Mouse (Mus musculus): Measurements from ENCODE around the gene Fzd7.

DNA sequence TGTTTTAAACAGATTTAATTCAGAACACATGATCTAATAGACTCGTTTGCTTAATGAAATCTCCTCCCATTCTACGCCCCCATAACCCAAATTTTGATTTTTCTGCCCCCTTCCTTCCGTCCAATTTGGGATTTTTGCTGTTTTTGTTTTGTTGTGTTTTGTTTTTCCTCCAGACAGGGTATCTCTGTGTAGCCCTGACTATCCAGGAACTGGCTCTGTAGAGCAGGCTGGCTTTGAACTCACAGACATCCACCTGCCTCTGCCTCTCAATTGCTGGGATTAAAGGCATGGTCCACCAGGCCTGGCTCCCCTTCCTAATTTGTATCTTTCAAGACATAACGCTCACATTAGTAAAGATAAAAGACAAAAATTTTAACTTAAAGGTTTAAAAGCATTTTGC lies 3.6 kb downstream of the Fzd7 start:
- TF ChIP-seq CTCF (IDR thresholded peaks at IDR 0.05; ENCODE audit: low read depth) (no peak), EP300 (optimal IDR thresholded peaks at IDR 0.05) (no peak)
